Mouse (Mus musculus): ENCODE measurements around the gene Cct4. TPM values are rescaled to one million over a fixed set of nuclear protein-coding genes. Genes with fewer than 3 reads are reported as not detected.

Gene Cct4
- polyA plus RNA-seq (2015; fragmentation: Nextera tagmentation; extraction: Ambion mirVana) = 265 and 271 TPM in 2 replicates

DNA sequence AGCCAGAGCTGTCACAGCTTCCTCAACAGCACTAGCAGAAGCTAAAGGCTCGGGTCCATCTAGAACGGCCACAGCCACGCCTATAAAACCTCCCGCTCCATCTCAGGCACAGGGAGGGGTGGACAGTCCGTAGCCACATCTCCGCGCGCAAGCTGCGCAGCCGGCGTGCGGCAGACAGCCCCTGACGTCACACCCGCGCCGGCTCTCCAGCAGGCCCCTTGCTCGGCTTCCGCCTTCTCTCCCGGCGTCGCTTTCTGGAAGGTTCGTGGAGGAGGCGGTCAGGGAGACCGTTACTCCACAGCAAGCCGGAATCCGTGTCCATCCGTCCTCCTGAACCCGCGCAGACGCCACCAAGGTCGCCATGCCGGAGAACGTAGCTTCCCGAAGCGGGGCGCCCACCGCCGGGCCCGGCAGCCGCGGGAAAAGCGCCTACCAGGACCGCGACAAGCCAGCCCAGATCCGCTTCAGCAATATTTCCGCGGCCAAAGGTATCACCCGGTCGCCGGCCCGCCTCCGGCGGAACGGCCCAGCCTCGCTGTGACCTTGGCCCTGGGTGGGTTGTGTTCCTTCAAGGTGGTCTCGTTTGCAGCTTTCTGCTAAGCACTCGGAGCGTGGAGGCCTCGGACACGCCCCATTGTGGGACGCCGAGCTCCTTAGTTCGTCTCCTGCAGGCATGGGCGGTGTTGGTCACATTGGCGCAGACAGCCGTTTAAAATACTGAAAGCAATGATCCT lies at the start of gene Cct4:
Gene Cct4 (plus strand): TSS at position 127 of the 734 bp plus-strand sequence.
- Histone ChIP-seq H3K9ac (peak within 1 kb of the TSS; percentile 71), H3K4me2 (peak within 1 kb of the TSS; percentile 71), H3K27me3 (no peaks in the 10 kb centered on the region), H3K9me3 (no peaks in the 10 kb centered on the region), H3K4me1 (peaks cover 15% of the 10 kb centered on the region), H3K27ac (peak within 1 kb of the TSS; percentile 84), H3K36me3 (peaks cover 22% of the 10 kb centered on the region), H3K4me3 (peak within 1 kb of the TSS; percentile 67)
- ATAC-seq (ENCODE audit: borderline replicate concordance, extremely low read depth, low FRiP score, low TSS enrichment) = peak; percentile 99
- WGBS = under 1% methylated on average over 66 of the region's 66 CpGs

DNA sequence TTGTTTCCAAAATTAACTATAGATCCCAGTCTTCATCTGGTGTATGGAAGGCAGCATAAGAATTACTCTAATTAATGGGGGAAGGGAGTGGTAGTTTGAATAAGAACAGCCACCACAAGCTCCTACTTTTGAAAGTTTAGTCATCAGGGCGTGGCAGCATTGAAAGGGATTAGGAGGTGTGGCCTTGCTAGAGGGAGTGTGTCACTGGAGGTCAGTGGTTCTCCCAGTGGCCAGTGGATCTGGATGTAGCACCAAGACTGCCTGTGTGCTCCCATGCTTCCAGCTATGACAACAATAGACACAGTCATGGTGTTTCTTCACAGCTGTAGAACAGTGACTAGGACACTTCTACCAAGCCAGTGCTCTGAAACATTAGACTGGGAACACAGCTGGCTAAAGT lies 41.2 kb upstream of the Cct4 start:
- Histone ChIP-seq H3K9me3 (no peaks in the 10 kb centered on the region), H3K4me1 (no peaks in the 10 kb centered on the region), H3K27me3 (no peaks in the 10 kb centered on the region), H3K9ac (no peak overlapping the region), H3K27ac (no peak overlapping the region), H3K4me3 (no peak overlapping the region), H3K36me3 (no peaks in the 10 kb centered on the region), H3K4me2 (no peak overlapping the region)
- WGBS = 93% methylated on average over 1 of the region's 1 CpGs
- no peak for ATAC-seq (ENCODE audit: borderline replicate concordance, extremely low read depth, low FRiP score, low TSS enrichment)

DNA sequence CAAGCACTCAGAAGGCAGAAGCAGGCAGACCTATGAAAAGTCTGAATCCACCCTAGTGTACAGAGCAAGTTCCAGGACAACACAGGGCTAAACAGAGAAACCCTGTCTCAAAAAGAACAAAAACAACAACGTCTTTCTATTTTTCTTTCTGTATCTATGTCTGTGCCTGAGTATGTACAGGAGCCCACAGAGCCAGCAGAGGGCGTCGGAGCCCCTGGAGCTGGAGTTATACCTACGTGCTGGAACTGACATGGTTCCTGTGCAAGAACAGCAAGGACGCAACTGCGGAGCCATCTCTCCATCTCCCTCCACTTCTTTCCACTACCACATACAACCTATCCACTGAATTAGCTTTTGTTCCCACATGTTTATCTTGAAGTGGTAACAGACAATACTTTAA lies 40.2 kb upstream of the Cct4 start:
- H3K4me1 ChIP-seq = no peaks in the 10 kb centered on the region
- no peaks in the 10 kb centered on the region for H3K36me3 ChIP-seq
- 87% methylated on average over 6 of the region's 6 CpGs for WGBS
- H3K4me2 ChIP-seq = no peak overlapping the region
- no peak overlapping the region for H3K4me3 ChIP-seq
- H3K9ac ChIP-seq = no peak overlapping the region
- no peaks in the 10 kb centered on the region for H3K9me3 ChIP-seq
- ATAC-seq (ENCODE audit: borderline replicate concordance, extremely low read depth, low FRiP score, low TSS enrichment) = no peak
- no peaks in the 10 kb centered on the region for H3K27me3 ChIP-seq
- no peak overlapping the region for H3K27ac ChIP-seq

DNA sequence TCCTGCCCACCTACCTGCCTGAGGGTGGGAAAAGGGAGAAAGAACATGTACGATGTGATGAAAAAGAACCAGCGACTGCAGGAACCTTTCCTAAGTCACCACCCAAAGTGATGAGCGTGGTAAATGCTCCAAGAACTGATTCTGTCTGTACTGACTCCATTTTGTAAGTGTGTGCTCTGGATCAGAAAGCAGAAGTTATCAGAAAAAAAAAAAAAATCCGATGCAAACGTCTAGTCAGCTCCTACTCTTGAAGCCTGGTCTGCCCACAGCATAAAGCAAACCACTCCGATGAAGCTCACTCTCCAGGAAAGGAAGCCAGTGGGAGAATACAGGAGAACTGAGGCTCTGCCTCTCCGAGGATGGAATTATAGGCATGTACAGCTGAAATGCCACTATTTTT lies 37.7 kb upstream of the Cct4 start:
- no peak overlapping the region for H3K4me2 ChIP-seq
- no peak for ATAC-seq (ENCODE audit: borderline replicate concordance, extremely low read depth, low FRiP score, low TSS enrichment)
- H3K4me3 ChIP-seq = no peak overlapping the region
- no peaks in the 10 kb centered on the region for H3K4me1 ChIP-seq
- H3K27ac ChIP-seq = no peak overlapping the region
- H3K9me3 ChIP-seq = no peaks in the 10 kb centered on the region
- H3K9ac ChIP-seq = no peak overlapping the region
- no peaks in the 10 kb centered on the region for H3K27me3 ChIP-seq
- H3K36me3 ChIP-seq = 0 out of 2 replicates have a peak, but pooled peaks cover 3% of the 10 kb centered on the region
- WGBS = 88% methylated on average over 7 of the region's 7 CpGs

DNA sequence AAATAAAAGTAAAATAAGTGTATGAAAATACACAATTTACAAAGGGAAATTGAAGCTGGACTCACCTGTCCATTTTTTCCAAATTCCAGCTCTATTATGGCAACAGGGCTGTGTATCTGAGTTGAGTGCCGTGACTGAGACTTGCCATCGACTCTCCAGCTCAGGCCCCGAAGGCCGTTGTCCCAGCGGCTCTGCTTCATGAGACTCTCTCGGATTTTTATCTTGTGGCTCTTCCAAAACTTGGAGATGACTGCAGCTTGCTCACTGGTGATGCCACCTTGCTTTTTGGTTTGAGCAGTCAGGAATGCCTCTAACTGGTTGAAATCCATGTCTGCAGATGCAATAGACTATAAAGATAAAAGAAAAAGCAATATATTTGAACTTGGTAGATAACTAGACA lies 34.0 kb upstream of the Cct4 start:
- no peak overlapping the region for H3K27ac ChIP-seq
- H3K4me3 ChIP-seq = no peak overlapping the region
- no peak overlapping the region for H3K4me2 ChIP-seq
- no peak for ATAC-seq (ENCODE audit: borderline replicate concordance, extremely low read depth, low FRiP score, low TSS enrichment)
- 0 out of 2 replicates have a peak, but pooled peaks cover 5% of the 10 kb centered on the region for H3K4me1 ChIP-seq
- no peaks in the 10 kb centered on the region for H3K27me3 ChIP-seq
- WGBS = 93% methylated on average over 6 of the region's 6 CpGs
- H3K9ac ChIP-seq = no peak overlapping the region
- no peaks in the 10 kb centered on the region for H3K9me3 ChIP-seq
- H3K36me3 ChIP-seq = 0 out of 2 replicates have a peak, but pooled peaks cover 3% of the 10 kb centered on the region

DNA sequence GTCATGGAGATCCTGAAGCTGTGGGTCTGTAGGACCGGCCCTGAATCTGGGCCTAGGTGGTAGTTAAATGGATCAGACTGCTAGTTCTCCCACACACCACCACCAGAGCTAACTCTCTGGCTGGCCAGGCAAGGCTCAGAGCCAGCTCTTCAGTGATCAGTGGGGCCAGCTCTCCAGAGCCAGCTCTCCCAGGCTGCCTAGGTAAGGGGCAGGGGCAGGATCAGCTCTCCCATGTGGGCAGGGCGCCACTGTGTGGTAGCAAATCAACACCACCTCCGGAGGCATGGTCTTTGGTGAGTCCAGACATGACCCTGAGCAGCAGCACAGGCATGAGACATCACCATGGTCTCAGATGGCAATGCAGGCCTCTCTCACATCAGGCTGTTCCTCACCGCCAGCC lies 33.5 kb upstream of the Cct4 start:
- no peak overlapping the region for H3K9ac ChIP-seq
- H3K27ac ChIP-seq = no peak overlapping the region
- H3K4me1 ChIP-seq = 0 out of 2 replicates have a peak, but pooled peaks cover 5% of the 10 kb centered on the region
- 0 out of 2 replicates have a peak, but pooled peaks cover 3% of the 10 kb centered on the region for H3K36me3 ChIP-seq
- H3K4me2 ChIP-seq = no peak overlapping the region
- H3K4me3 ChIP-seq = no peak overlapping the region
- WGBS = 60% methylated on average over 4 of the region's 4 CpGs
- ATAC-seq (ENCODE audit: borderline replicate concordance, extremely low read depth, low FRiP score, low TSS enrichment) = peak; percentile 64
- no peaks in the 10 kb centered on the region for H3K9me3 ChIP-seq
- H3K27me3 ChIP-seq = no peaks in the 10 kb centered on the region

DNA sequence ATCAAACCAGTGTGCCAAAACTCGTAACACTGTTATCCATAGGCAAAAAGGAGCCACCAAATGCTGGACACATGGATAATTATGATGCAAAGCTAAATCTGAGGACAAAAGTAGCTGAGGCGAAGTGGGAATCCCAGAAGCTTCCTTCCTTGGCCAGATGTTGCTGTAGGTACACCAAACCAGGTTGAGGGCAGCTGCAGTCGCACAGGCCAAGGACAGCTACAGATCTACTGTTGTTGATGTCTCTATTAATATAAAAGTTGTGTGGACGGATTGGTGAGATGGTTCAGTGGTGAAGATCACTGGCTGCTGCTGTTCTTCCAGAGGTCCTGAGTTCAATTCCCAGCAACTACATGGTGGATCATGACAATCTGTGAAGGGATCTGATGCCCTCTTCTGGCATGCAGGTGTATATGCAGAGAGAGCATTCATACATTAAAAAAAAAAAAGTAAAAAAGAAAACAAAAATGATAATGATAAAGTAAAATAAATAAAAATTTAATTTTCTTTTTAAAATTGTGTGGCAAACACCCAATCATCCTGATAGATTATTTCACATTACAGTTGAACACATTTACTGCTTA lies 32.4 kb upstream of the Cct4 start:
- H3K36me3 ChIP-seq = 0 out of 2 replicates have a peak, but pooled peaks cover 3% of the 10 kb centered on the region
- no peak overlapping the region for H3K4me3 ChIP-seq
- no peak overlapping the region for H3K9ac ChIP-seq
- H3K4me1 ChIP-seq = 0 out of 2 replicates have a peak, but pooled peaks cover 5% of the 10 kb centered on the region
- 89% methylated on average over 4 of the region's 4 CpGs for WGBS
- H3K27me3 ChIP-seq = no peaks in the 10 kb centered on the region
- no peak for ATAC-seq (ENCODE audit: borderline replicate concordance, extremely low read depth, low FRiP score, low TSS enrichment)
- H3K9me3 ChIP-seq = no peaks in the 10 kb centered on the region
- no peak overlapping the region for H3K27ac ChIP-seq
- no peak overlapping the region for H3K4me2 ChIP-seq

DNA sequence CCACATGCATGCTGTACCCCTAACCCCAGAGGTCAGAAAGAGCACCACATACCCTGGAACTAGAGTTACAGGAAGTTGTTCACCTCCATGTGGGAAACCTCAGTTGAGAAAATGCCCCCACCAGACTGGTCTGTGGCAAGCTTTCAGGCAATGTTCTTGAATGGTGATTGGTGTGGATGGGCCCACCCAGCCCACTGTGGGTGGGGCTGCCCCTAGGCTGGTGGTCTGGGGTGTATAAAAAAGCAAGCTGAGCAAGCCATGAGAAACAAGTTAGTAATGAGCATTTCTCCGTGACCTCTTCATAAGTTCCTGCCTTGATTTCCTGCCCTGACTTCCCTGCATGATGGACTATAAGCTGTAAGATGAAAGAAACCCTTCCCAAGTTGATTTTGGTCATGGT lies 28.2 kb upstream of the Cct4 start:
- no peak overlapping the region for H3K4me2 ChIP-seq
- WGBS = 96% methylated on average over 1 of the region's 1 CpGs
- H3K4me3 ChIP-seq = no peak overlapping the region
- H3K27me3 ChIP-seq = no peaks in the 10 kb centered on the region
- no peak for ATAC-seq (ENCODE audit: borderline replicate concordance, extremely low read depth, low FRiP score, low TSS enrichment)
- H3K27ac ChIP-seq = no peak overlapping the region
- no peak overlapping the region for H3K9ac ChIP-seq
- H3K4me1 ChIP-seq = 0 out of 2 replicates have a peak, but pooled peaks cover 5% of the 10 kb centered on the region
- H3K36me3 ChIP-seq = peaks cover 10% of the 10 kb centered on the region; the same call in 1 of the 2 replicates
- H3K9me3 ChIP-seq = no peaks in the 10 kb centered on the region

DNA sequence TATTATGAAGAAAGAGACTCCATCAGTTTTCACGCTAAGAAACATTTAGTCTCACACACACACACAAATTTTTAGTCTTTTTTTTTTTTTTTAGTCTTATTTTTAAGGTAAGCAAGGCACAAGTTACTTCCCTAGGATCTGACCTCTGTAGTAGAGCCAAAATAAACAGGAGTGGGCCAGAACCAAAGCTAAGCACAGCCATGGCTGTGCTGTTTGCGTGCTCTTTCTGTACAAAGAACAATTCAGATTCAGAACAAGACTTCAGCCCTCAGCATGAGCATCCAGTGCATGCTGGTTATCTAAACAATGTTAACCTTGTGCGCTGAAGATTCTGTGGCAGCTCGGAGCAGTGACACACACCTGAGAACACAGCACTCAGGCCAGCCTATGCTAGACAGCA lies 25.9 kb upstream of the Cct4 start:
- 73% methylated on average over 4 of the region's 4 CpGs for WGBS
- Histone ChIP-seq H3K9me3 (no peaks in the 10 kb centered on the region), H3K27me3 (no peaks in the 10 kb centered on the region), H3K4me1 (0 out of 2 replicates have a peak, but pooled peaks cover 3% of the 10 kb centered on the region), H3K4me3 (no peak overlapping the region), H3K9ac (no peak overlapping the region), H3K27ac (no peak overlapping the region), H3K4me2 (no peak overlapping the region), H3K36me3 (peaks cover 13% of the 10 kb centered on the region; the same call in 1 of the 2 replicates)
- no peak for ATAC-seq (ENCODE audit: borderline replicate concordance, extremely low read depth, low FRiP score, low TSS enrichment)

DNA sequence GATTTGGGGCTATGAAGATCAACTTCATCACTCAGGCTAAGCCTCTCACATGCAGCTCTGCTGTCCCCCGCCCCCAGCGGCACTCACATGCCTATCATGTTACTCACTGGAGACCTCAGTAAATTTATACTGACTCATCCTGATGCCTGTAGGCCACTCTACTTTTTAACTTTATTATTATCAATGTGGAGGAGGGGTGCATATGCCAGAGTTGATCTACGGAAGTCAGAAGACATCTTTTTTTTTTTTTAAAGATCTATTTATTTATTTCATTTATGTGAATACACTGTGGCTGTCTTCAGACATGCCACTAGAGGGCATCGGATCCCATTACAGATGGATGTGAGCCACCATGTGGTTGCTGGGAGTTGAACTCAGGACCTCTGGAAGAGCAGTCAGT lies 24.8 kb upstream of the Cct4 start:
- no peaks in the 10 kb centered on the region for H3K27me3 ChIP-seq
- H3K4me3 ChIP-seq = no peak overlapping the region
- no peak for ATAC-seq (ENCODE audit: borderline replicate concordance, extremely low read depth, low FRiP score, low TSS enrichment)
- no peak overlapping the region for H3K4me2 ChIP-seq
- H3K27ac ChIP-seq = no peak overlapping the region
- no peak overlapping the region for H3K9ac ChIP-seq
- peaks cover 13% of the 10 kb centered on the region; the same call in 1 of the 2 replicates for H3K36me3 ChIP-seq
- H3K9me3 ChIP-seq = no peaks in the 10 kb centered on the region
- H3K4me1 ChIP-seq = no peaks in the 10 kb centered on the region
- WGBS = 81% methylated on average over 4 of the region's 4 CpGs

DNA sequence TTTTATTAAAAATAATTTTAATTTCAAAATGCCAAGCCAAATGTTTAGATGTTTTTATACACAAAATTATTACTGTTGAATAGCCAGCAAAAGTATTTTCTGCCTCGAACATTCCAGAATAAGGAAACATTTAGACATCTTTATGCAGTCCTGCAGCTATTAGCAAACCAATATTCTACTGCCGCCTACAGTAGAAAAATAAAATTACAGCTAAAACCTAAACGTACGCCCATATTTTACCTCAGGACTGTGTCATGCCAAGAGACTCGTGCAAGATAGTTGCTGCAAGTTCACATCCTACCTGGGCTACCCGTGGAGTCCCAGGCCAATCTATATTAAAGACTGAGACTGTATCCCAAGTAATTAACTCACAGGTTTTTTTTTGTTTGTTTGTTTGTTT lies 20.8 kb upstream of the Cct4 start:
- H3K4me3 ChIP-seq = no peak overlapping the region
- H3K4me1 ChIP-seq = 0 out of 2 replicates have a peak, but pooled peaks cover 5% of the 10 kb centered on the region
- H3K4me2 ChIP-seq = no peak overlapping the region
- no peaks in the 10 kb centered on the region for H3K27me3 ChIP-seq
- 57% methylated on average over 6 of the region's 6 CpGs for WGBS
- peaks cover 26% of the 10 kb centered on the region for H3K36me3 ChIP-seq
- H3K27ac ChIP-seq = no peak overlapping the region
- H3K9me3 ChIP-seq = 0 out of 2 replicates have a peak, but pooled peaks cover 16% of the 10 kb centered on the region
- ATAC-seq (ENCODE audit: borderline replicate concordance, extremely low read depth, low FRiP score, low TSS enrichment) = no peak
- H3K9ac ChIP-seq = no peak overlapping the region

DNA sequence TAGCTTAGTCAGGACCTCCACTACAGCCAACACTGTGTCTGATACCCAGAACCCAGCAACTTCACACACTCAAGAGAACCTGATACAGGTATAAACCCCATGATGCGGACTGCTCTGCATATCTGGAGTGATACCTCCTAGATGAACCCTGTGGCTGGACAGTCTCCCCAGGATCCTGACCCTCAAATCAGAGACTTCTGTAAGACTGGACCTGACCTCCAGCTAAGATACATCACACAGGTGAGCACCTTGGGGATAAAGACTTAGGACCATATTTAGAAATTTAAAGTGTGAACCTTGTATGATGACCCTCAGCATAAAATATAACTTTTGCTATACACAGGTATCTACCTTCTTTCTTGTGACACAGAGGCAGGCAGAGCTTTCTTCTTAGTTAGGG lies 19.8 kb upstream of the Cct4 start:
- Histone ChIP-seq H3K4me1 (peaks cover 8% of the 10 kb centered on the region), H3K4me3 (no peak overlapping the region), H3K27me3 (no peaks in the 10 kb centered on the region), H3K4me2 (no peak overlapping the region), H3K9ac (no peak overlapping the region), H3K27ac (no peak overlapping the region), H3K9me3 (0 out of 2 replicates have a peak, but pooled peaks cover 16% of the 10 kb centered on the region), H3K36me3 (peaks cover 26% of the 10 kb centered on the region)
- 93% methylated on average over 1 of the region's 1 CpGs for WGBS
- no peak for ATAC-seq (ENCODE audit: borderline replicate concordance, extremely low read depth, low FRiP score, low TSS enrichment)

Data from lung, embryonic 15.5 days (tissue).